Mouse (Mus musculus) limb, embryonic 15.5 days (tissue): ENCODE data around the gene Creb3l2. TPM values are rescaled to one million over a fixed set of nuclear protein-coding genes. Genes with fewer than 3 reads are reported as not detected.

ENCODE experiments used
- ATAC-seq: fragments of 200-750 bp; cut with Nextera tagmentation; 2 replicates; pipeline ENCODE4 v1.8.0; 2017; ENCODE audit warnings: low read depth, moderate TSS enrichment; ENCODE audit not compliant: insufficient number of reproducible peaks, low FRiP score, low TSS enrichment
- H3K27ac ChIP-seq: fragments of 300-500 bp; sonication (generic); 2 replicates; pipeline ENCODE4 v1.5.1; 2015; ENCODE audit warnings: moderate library complexity, mild to moderate bottlenecking, inconsistent platforms
- H3K27me3 ChIP-seq: fragments of 300-500 bp; sonication (generic); 2 replicates; pipeline ENCODE4 v1.6.1; 2015; ENCODE audit warnings: inconsistent platforms
- H3K36me3 ChIP-seq: fragments of 300-500 bp; sonication (generic); 2 replicates; pipeline ENCODE4 v1.6.1; 2015; ENCODE audit warnings: inconsistent platforms
- H3K4me1 ChIP-seq: fragments of 300-500 bp; sonication (generic); 2 replicates; pipeline ENCODE4 v1.6.1; 2015; ENCODE audit warnings: inconsistent platforms
- H3K4me2 ChIP-seq: fragments of 300-500 bp; sonication (generic); 2 replicates; pipeline ENCODE4 v1.6.1; 2015; ENCODE audit warnings: mild to moderate bottlenecking, inconsistent platforms
- H3K4me3 ChIP-seq: fragments of 300-500 bp; sonication (generic); 2 replicates; pipeline ENCODE4 v1.5.1; 2015; ENCODE audit warnings: mild to moderate bottlenecking, inconsistent platforms
- H3K9ac ChIP-seq: fragments of 300-500 bp; sonication (generic); 2 replicates; pipeline ENCODE4 v1.6.1; 2015; ENCODE audit warnings: inconsistent platforms
- H3K9me3 ChIP-seq: fragments of 300-500 bp; sonication (generic); 2 replicates; pipeline ENCODE4 v1.6.1; 2016; ENCODE audit warnings: inconsistent platforms
- WGBS: fragments of 180-500 bp; shearing (Covaris S2); methylation state at CpG from one replicate; pipeline ENCODE4 v1.1.7; 2015; 5-methylcytosine and 5-hydroxymethylcytosine counted together
- polyA plus RNA-seq: library from polyadenylated mRNA; unstranded; fragments of >200 nt; fragmentation: Nextera tagmentation; extraction: Ambion mirVana; gene quantifications from 2 replicates; pipeline ENCODE4 v1.2.1, GENCODE M21; 2015

Gene Creb3l2
- polyA plus RNA-seq, 1 experiment from 2014 or later, result 35.0 TPM

GRCm38 (mm10) chr6:37283336-37283735 is 158.6 kb downstream of the Creb3l2 start:
- Histone ChIP-seq H3K4me3 (no peak overlapping the region), H3K36me3 (no peaks in the 10 kb centered on the region), H3K9ac (no peak overlapping the region), H3K4me2 (no peak overlapping the region), H3K27ac (no peak overlapping the region), H3K9me3 (no peaks in the 10 kb centered on the region), H3K4me1 (no peaks in the 10 kb centered on the region), H3K27me3 (no peaks in the 10 kb centered on the region)
- 57% methylated on average over 2 of the region's 2 CpGs for WGBS
- ATAC-seq, result no peak

- H3K4me3 ChIP-seq, result no peak overlapping the region
- no peak overlapping the region for H3K9ac ChIP-seq
- no peaks in the 10 kb centered on the region for H3K9me3 ChIP-seq
- WGBS, result 35% methylated on average over 1 of the region's 1 CpGs
- ATAC-seq, result no peak
- H3K4me1 ChIP-seq, result no peaks in the 10 kb centered on the region
- no peak overlapping the region for H3K27ac ChIP-seq
- H3K36me3 ChIP-seq, result no peaks in the 10 kb centered on the region
- H3K27me3 ChIP-seq, result no peaks in the 10 kb centered on the region
- no peak overlapping the region for H3K4me2 ChIP-seq
Observed at GRCm38 (mm10) chr6:37282659-37283058, 159.3 kb downstream of the Creb3l2 start.

Other genes starting within 250 kb of the Creb3l2 start
- gene Dgki, start 142.0 kb downstream of the Creb3l2 start, polyA plus RNA-seq, result 0.92 and 0.99 TPM in 2 replicates
- gene Akr1d1, start 88.0 kb upstream of the Creb3l2 start, polyA plus RNA-seq, result 0.95 and 1.2 TPM in 2 replicates